Mouse (Mus musculus) heart, embryonic 14.5 days (tissue): Measurements from ENCODE around the gene Cryba1. TPM values are rescaled to one million over a fixed set of nuclear protein-coding genes. Genes with fewer than 3 reads are reported as not detected.

Experiments used
- ATAC-seq: fragments of 200-750 bp; cut with Nextera tagmentation; 2 replicates; pipeline ENCODE4 v1.8.0; 2017; ENCODE audit warnings: low read depth, moderate TSS enrichment; ENCODE audit not compliant: insufficient number of reproducible peaks, insufficient read depth, low FRiP score
- H3K27ac ChIP-seq, 2 experiments: fragments of 200-500 bp in 1 of 2; fragments of 300-500 bp in 1 of 2; sonication (generic) in 1 of 2; replicated peaks in 1 of 2; 2 replicates each; pipeline ENCODE4 v1.5.1; 2012 to 2014; ENCODE audit warnings: low read depth in 2 of 2, low read length in 2 of 2, control low read depth in 1 of 2, mild to moderate bottlenecking in 1 of 2, mixed read lengths in 1 of 2; ENCODE audit not compliant: control insufficient read depth in 1 of 2, insufficient read depth in 1 of 2
- H3K27me3 ChIP-seq: fragments of 300-500 bp; sonication (generic); 2 replicates; pipeline ENCODE4 v1.6.1; 2014; ENCODE audit warnings: mild to moderate bottlenecking, low read length, control low read depth; ENCODE audit not compliant: control insufficient read depth, insufficient read depth
- H3K36me3 ChIP-seq: fragments of 300-500 bp; sonication (generic); 2 replicates; pipeline ENCODE4 v1.6.1; 2014; ENCODE audit warnings: mild to moderate bottlenecking, control low read depth, low read length, mixed read lengths; ENCODE audit not compliant: control insufficient read depth, insufficient read depth
- H3K4me1 ChIP-seq, 2 experiments: fragments of 200-500 bp in 1 of 2; fragments of 300-500 bp in 1 of 2; sonication (generic) in 1 of 2; 2 replicates each; pipeline ENCODE4 v1.6.1; 2012 to 2014; ENCODE audit warnings: low read length in 2 of 2, control low read depth in 1 of 2, mixed read lengths in 1 of 2; ENCODE audit not compliant: control insufficient read depth in 2 of 2, insufficient read depth in 2 of 2
- H3K4me2 ChIP-seq: fragments of 300-500 bp; sonication (generic); 2 replicates; pipeline ENCODE4 v1.6.1; 2014; ENCODE audit warnings: mild to moderate bottlenecking, low read length
- H3K4me3 ChIP-seq, 2 experiments: fragments of 200-500 bp in 1 of 2; fragments of 300-500 bp in 1 of 2; sonication (generic) in 1 of 2; 2 replicates each; pipeline ENCODE4 v1.5.1; 2012 to 2014; ENCODE audit warnings: low read length in 2 of 2, mild to moderate bottlenecking in 2 of 2, control low read depth in 1 of 2, low read depth in 1 of 2, moderate library complexity in 1 of 2; ENCODE audit not compliant: control insufficient read depth in 1 of 2, insufficient read depth in 1 of 2
- H3K9ac ChIP-seq: fragments of 300-500 bp; sonication (generic); 2 replicates; pipeline ENCODE4 v1.6.1; 2014; ENCODE audit warnings: mild to moderate bottlenecking, low read length
- H3K9me3 ChIP-seq: fragments of 300-500 bp; sonication (generic); 2 replicates; pipeline ENCODE4 v1.6.1; 2016; ENCODE audit warnings: low read length, control low read depth; ENCODE audit not compliant: control insufficient read depth
- WGBS: fragments of 180-500 bp; shearing (Covaris S2); extraction: QIAGEN DNeasy Blood & Tissue Kit; methylation state at CpG from one replicate; pipeline ENCODE4 v1.1.7; 2014; 5-methylcytosine and 5-hydroxymethylcytosine counted together
- polyA plus RNA-seq: library from polyadenylated mRNA; unstranded; fragments of >200 nt; fragmentation: Nextera tagmentation; extraction: Ambion mirVana; gene quantifications from 2 replicates; pipeline ENCODE4 v1.2.1, GENCODE M21; 2014

Cryba1 gene
- polyA plus RNA-seq, 1 experiment from 2014 or later: not detected

DNA sequence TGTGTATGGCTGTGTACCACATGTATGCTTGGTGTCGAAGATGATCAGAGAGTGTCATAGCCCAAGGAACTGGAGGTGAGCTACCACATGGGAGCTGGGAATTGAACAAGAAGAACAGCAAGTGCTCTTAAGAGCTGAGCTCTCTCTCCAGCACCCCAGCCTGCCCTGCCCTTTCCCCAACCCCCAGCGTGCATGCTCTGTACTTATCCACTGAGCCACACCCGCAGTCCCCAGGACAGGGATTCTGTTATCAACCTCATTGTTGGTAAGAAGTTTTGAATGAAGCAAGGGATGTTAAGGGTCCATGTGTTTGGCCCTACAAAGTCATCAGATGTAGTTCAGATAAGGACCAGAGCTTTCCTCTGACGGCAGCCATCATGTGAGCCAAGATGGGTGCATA lies 21.6 kb upstream of the Cryba1 start:
- Histone ChIP-seq H3K9me3 (no peaks in the 10 kb centered on the region), H3K36me3 (no peaks in the 10 kb centered on the region), H3K4me3 (no peak overlapping the region), H3K27me3 (no peaks in the 10 kb centered on the region), H3K9ac (no peak overlapping the region), H3K4me1 (no peaks in the 10 kb centered on the region), H3K27ac (no peak overlapping the region), H3K4me2 (no peak overlapping the region)
- no peak for ATAC-seq
- 82% methylated on average over 4 of the region's 4 CpGs for WGBS

DNA sequence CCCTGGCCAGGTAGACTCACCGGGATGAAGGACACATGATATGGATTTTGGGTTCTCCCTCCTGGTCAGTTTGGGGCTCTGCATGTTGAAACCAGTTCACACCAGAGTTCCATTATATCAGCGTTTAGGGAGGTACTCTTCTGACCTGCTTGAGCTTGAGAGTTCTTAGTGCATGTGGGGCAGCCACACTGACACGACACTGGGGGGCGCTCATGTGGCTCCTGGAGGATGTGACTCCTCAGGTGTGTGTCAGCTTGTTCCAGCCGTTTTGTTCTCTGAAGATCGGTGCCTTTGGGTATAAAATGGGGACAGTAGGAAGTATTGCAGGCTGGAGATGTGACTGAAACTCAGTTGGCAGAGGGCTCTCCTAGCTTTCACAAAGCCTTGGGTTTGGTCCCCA lies 18.9 kb upstream of the Cryba1 start:
- H3K27ac ChIP-seq: no peak overlapping the region
- H3K36me3 ChIP-seq: no peaks in the 10 kb centered on the region
- WGBS: 30% methylated on average over 6 of the region's 6 CpGs
- no peaks in the 10 kb centered on the region for H3K27me3 ChIP-seq
- no peak overlapping the region for H3K4me2 ChIP-seq
- ATAC-seq: no peak
- no peaks in the 10 kb centered on the region for H3K9me3 ChIP-seq
- no peak overlapping the region for H3K4me3 ChIP-seq
- H3K9ac ChIP-seq: no peak overlapping the region
- no peaks in the 10 kb centered on the region for H3K4me1 ChIP-seq

DNA sequence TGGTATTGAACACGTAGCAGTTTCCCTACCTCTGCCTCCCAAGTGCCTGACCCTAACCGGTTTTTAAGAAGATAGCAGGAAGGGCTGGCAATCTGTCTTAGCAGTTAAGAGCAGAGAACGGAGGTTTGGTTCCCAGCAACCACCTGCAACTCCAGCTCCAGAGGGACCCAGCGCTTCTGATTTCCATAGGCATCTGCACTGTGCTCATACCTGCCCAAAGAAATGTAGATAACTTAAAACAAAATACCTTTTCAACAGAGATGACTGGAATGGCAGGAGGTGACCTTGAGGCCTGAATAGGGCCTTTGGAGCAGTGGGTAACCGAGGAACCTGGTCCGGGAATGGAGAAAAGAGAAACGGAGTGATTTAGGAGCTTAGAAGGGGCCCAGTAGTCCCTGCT lies 13.5 kb upstream of the Cryba1 start:
- Histone ChIP-seq H3K36me3 (no peaks in the 10 kb centered on the region), H3K27me3 (no peaks in the 10 kb centered on the region), H3K4me1 (no peaks in the 10 kb centered on the region), H3K4me2 (no peak overlapping the region), H3K27ac (no peak overlapping the region), H3K9ac (no peak overlapping the region), H3K9me3 (no peaks in the 10 kb centered on the region), H3K4me3 (no peak overlapping the region)
- ATAC-seq: no peak
- WGBS: 49% methylated on average over 7 of the region's 7 CpGs

DNA sequence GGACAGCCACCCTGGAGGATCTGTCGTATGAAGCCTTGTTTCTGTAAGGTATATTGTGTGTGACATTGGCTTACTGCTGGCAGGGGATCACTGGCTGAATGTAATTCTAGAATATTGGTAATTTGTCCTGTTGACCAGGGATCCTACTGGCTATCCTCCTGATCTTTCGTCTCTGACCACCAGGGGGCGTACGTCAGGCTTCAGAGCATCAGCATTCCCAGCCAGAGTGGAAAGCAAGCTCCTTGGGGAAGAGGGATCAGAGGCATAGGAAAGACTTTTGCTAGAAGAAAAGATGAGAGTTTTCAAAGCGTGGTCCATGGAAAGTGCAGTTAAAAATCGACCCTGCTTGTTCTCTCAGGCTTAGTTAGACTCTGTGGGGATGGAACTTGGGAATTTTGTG lies 12.2 kb upstream of the Cryba1 start:
- ATAC-seq: no peak
- no peaks in the 10 kb centered on the region for H3K9me3 ChIP-seq

DNA sequence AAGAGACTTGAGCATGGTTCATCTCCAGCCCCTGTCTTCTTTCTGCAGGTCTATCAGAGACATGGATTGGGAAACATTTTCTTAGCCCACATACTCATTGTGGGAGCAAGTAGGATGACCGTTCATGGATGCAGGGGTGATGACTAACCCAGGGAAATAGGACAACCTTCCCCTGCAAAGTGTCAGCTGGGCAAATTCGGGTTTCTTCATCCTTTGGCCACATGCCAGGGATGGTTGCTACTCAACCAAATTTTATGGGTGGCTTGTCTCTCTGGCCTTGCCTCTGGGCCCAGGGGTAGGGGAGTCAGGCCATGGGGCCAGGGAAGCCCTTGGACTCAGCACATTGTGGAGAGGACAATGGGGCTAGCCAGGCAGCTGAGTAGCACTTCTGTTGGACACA lies 3.5 kb upstream of the Cryba1 start:
- no peak overlapping the region for H3K4me3 ChIP-seq
- H3K4me2 ChIP-seq: no peak overlapping the region
- no peak overlapping the region for H3K9ac ChIP-seq
- ATAC-seq: no peak
- H3K9me3 ChIP-seq: no peaks in the 10 kb centered on the region
- H3K4me1 ChIP-seq: no peaks in the 10 kb centered on the region
- H3K27me3 ChIP-seq: no peaks in the 10 kb centered on the region
- 59% methylated on average over 2 of the region's 2 CpGs for WGBS
- no peak overlapping the region for H3K27ac ChIP-seq
- H3K36me3 ChIP-seq: no peaks in the 10 kb centered on the region

More for the DNA sequence above, 12.2 kb upstream of the Cryba1 start:
- H3K27ac ChIP-seq: no peak overlapping the region
- H3K4me1 ChIP-seq: no peaks in the 10 kb centered on the region
- H3K4me2 ChIP-seq: no peak overlapping the region
- H3K27me3 ChIP-seq: no peaks in the 10 kb centered on the region
- WGBS: 0% methylated on average over 6 of the region's 6 CpGs
- no peaks in the 10 kb centered on the region for H3K36me3 ChIP-seq
- H3K9ac ChIP-seq: no peak overlapping the region
- H3K4me3 ChIP-seq: no peak overlapping the region

DNA sequence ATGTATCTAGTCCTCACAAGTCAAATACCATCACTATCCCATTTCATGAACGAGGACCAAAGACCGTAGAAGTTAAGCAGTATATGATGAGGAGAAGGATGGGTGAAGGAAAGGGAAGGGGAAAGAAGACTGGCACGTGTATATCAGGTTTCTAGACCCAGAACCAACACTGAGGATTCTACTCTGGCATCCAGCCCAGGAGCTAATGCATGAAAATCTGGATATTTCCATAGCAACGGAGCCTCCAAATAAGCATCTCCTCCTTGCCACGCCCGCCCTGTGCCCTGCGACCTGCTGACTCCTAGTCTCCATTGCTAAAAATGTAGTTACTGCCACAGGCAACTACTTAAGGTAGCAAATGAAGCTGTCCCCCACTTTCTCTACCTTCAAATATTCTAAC lies 317 bp downstream of the Cryba1 start:
- Histone ChIP-seq H3K9me3 (no peaks in the 10 kb centered on the region), H3K4me2 (no peak overlapping the region), H3K9ac (no peak overlapping the region), H3K4me1 (no peaks in the 10 kb centered on the region), H3K27me3 (no peaks in the 10 kb centered on the region), H3K27ac (no peak overlapping the region), H3K4me3 (no peak overlapping the region), H3K36me3 (no peaks in the 10 kb centered on the region)
- no peak for ATAC-seq
- WGBS: 74% methylated on average over 7 of the region's 7 CpGs

DNA sequence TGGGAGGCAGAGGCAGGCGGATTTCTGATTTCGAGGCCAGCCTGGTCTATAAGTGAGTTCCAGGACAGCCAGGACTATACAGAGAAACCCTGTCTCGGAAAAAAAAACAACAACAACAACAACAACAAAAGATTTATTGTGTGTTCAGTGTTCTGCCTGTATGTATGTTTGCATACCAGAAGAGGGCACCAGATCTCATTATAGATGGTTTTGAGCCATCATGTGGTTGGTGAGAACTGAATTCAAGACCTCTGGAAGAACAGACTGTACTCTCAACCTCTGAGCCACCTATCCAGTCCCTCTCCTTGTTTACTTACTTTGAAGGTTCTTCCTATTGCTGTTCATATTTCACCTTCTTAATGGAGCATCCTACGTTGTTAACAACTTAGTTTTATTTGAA lies 3.7 kb downstream of the Cryba1 start:
- no peaks in the 10 kb centered on the region for H3K27me3 ChIP-seq
- no peak overlapping the region for H3K4me3 ChIP-seq
- no peak overlapping the region for H3K4me2 ChIP-seq
- H3K9me3 ChIP-seq: no peaks in the 10 kb centered on the region
- 91% methylated on average over 4 of the region's 4 CpGs for WGBS
- ATAC-seq: no peak
- no peak overlapping the region for H3K9ac ChIP-seq
- H3K27ac ChIP-seq: no peak overlapping the region
- peaks cover 11% of the 10 kb centered on the region; the same call in 1 of the 2 replicates for H3K36me3 ChIP-seq
- H3K4me1 ChIP-seq: no peaks in the 10 kb centered on the region

DNA sequence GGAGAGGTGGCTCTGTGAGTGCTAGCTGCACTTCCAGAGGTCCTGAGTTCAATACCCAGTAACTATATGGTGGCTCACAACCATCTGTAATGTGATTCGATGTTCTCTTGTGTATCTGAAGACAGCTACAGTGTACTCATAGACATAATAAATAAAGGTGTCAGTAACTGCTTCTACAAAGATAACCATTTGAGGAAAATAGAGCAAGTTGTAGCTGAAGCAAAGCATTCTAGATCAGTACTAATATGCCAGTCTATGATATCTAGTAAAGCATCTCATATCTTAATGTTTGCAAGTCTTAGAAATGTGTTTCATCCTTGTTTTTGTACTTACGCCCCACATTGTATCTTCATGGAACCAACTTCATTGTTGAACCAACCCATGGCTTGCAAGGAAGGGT lies 6.0 kb downstream of the Cryba1 start:
- Histone ChIP-seq H3K4me3 (no peak overlapping the region), H3K9me3 (no peaks in the 10 kb centered on the region), H3K36me3 (peaks cover 19% of the 10 kb centered on the region; the same call in 1 of the 2 replicates), H3K27ac (no peak overlapping the region), H3K27me3 (no peaks in the 10 kb centered on the region), H3K4me2 (no peak overlapping the region), H3K9ac (no peak overlapping the region), H3K4me1 (peaks cover 0 to under 1% of the 10 kb centered on the region in 2 experiments; a peak in 1 of 4 replicates)
- 92% methylated on average over 2 of the region's 2 CpGs for WGBS
- no peak for ATAC-seq
